Mouse (Mus musculus) intestine, embryonic 15.5 days (tissue): ENCODE data around the gene Ccdc157. TPM values are rescaled to one million over a fixed set of nuclear protein-coding genes. Genes with fewer than 3 reads are reported as not detected.

Source experiments
- ATAC-seq: fragments of 200-750 bp; cut with Nextera tagmentation; 2 replicates; pipeline ENCODE4 v1.8.0; 2017; ENCODE audit warnings: moderate TSS enrichment, moderate library complexity
- H3K27ac ChIP-seq: fragments of 300-500 bp; sonication (generic); 2 replicates; pipeline ENCODE4 v1.5.1; 2015; ENCODE audit warnings: mild to moderate bottlenecking, inconsistent platforms
- H3K27me3 ChIP-seq: fragments of 300-500 bp; sonication (generic); replicated peaks from 2 replicates; pipeline ENCODE4 v1.6.1; 2015; ENCODE audit warnings: inconsistent platforms
- H3K36me3 ChIP-seq: fragments of 300-500 bp; sonication (generic); 2 replicates; pipeline ENCODE4 v1.6.1; 2015; ENCODE audit warnings: inconsistent platforms
- H3K4me1 ChIP-seq: fragments of 300-500 bp; sonication (generic); replicated peaks from 2 replicates; pipeline ENCODE4 v1.6.1; 2015; ENCODE audit warnings: inconsistent platforms
- H3K4me2 ChIP-seq: fragments of 300-500 bp; sonication (generic); replicated peaks from 2 replicates; pipeline ENCODE4 v1.6.1; 2015; ENCODE audit warnings: mild to moderate bottlenecking, inconsistent platforms
- H3K4me3 ChIP-seq: fragments of 300-500 bp; sonication (generic); replicated peaks from 2 replicates; pipeline ENCODE4 v1.5.1; 2015; ENCODE audit warnings: inconsistent platforms
- H3K9ac ChIP-seq: fragments of 300-500 bp; sonication (generic); 2 replicates; pipeline ENCODE4 v1.6.1; 2015; ENCODE audit warnings: inconsistent platforms
- H3K9me3 ChIP-seq: fragments of 300-500 bp; sonication (generic); 2 replicates; pipeline ENCODE4 v1.6.1; 2016; ENCODE audit warnings: inconsistent platforms
- WGBS: fragments of 180-500 bp; shearing (Covaris S2); methylation state at CpG from one replicate; pipeline ENCODE4 v1.1.7; 2015; 5-methylcytosine and 5-hydroxymethylcytosine counted together
- polyA plus RNA-seq: library from polyadenylated mRNA; unstranded; fragments of >200 nt; fragmentation: Nextera tagmentation; extraction: Ambion mirVana; gene quantifications from 2 replicates; pipeline ENCODE4 v1.2.1, GENCODE M21; 2015

Gene Ccdc157
- polyA plus RNA-seq, 1 experiment from 2014 or later, result 3.8 TPM

GRCm38 (mm10) chr11:4174586-4174985 lies 14.5 kb upstream of the Ccdc157 start:
- Histone ChIP-seq H3K4me3 (no peak overlapping the region), H3K4me1 (no peaks in the 10 kb centered on the region), H3K27me3 (no peaks in the 10 kb centered on the region), H3K36me3 (peaks cover 79% of the 10 kb centered on the region), H3K9me3 (no peaks in the 10 kb centered on the region), H3K9ac (no peak overlapping the region), H3K27ac (no peak overlapping the region), H3K4me2 (no peak overlapping the region)
- whole genome bisulfite sequencing, result 80% methylated on average over 5 of the region's 5 CpGs
- no peak for ATAC-seq

GRCm38 (mm10) chr11:4166467-4167090 lies 6.5 kb upstream of the Ccdc157 start:
- Histone ChIP-seq H3K4me3 (no peak overlapping the region), H3K27ac (no peak overlapping the region), H3K4me1 (peaks cover 2% of the 10 kb centered on the region), H3K4me2 (no peak overlapping the region), H3K36me3 (peaks cover 48% of the 10 kb centered on the region), H3K9me3 (no peaks in the 10 kb centered on the region), H3K27me3 (no peaks in the 10 kb centered on the region), H3K9ac (no peak overlapping the region)
- WGBS, result 78% methylated on average over 7 of the region's 7 CpGs
- no peak for ATAC-seq

- no peaks in the 10 kb centered on the region for H3K27me3 ChIP-seq
- H3K4me3 ChIP-seq, result no peak overlapping the region
- WGBS, result 85% methylated on average over 2 of the region's 2 CpGs
- ATAC-seq, result no peak
- H3K36me3 ChIP-seq, result peaks cover 36% of the 10 kb centered on the region
- H3K9me3 ChIP-seq, result no peaks in the 10 kb centered on the region
- H3K9ac ChIP-seq, result no peak overlapping the region
- peaks cover 13% of the 10 kb centered on the region for H3K4me1 ChIP-seq
- H3K27ac ChIP-seq, result no peak overlapping the region
- no peak overlapping the region for H3K4me2 ChIP-seq
Observed at GRCm38 (mm10) chr11:4164701-4165100, 4.6 kb upstream of the Ccdc157 start.

GRCm38 (mm10) chr11:4160758-4161480 lies 826 bp upstream of the Ccdc157 start:
- H3K36me3 ChIP-seq, result peaks cover 15% of the 10 kb centered on the region; the same call in 1 of the 2 replicates
- 5% methylated on average over 15 of the region's 15 CpGs for WGBS
- no peak for ATAC-seq

GRCm38 (mm10) chr11:4158676-4159075 lies 1.4 kb downstream of the Ccdc157 start:
- Histone ChIP-seq H3K9ac (no peak overlapping the region), H3K36me3 (0 out of 2 replicates have a peak, but pooled peaks cover 7% of the 10 kb centered on the region), H3K4me2 (no peak overlapping the region), H3K27me3 (no peaks in the 10 kb centered on the region), H3K4me3 (no peak overlapping the region), H3K9me3 (no peaks in the 10 kb centered on the region), H3K27ac (no peak overlapping the region), H3K4me1 (peaks cover 16% of the 10 kb centered on the region)
- ATAC-seq, result no peak
- WGBS, result 83% methylated on average over 3 of the region's 3 CpGs

More at GRCm38 (mm10) chr11:4160758-4161480, 826 bp upstream of the Ccdc157 start:
- Histone ChIP-seq H3K27me3 (no peaks in the 10 kb centered on the region), H3K9me3 (no peaks in the 10 kb centered on the region), H3K4me2 (peak overlapping the region; percentile 82), H3K4me1 (peaks cover 16% of the 10 kb centered on the region), H3K27ac (peak overlapping the region; percentile 82; the same call in 1 of the 2 replicates), H3K4me3 (peak overlapping the region; percentile 76), H3K9ac (peak overlapping the region; percentile 81)

GRCm38 (mm10) chr11:4155641-4156040 lies 4.5 kb downstream of the Ccdc157 start:
- Histone ChIP-seq H3K4me2 (no peak overlapping the region), H3K27ac (no peak overlapping the region), H3K4me3 (no peak overlapping the region), H3K4me1 (peaks cover 7% of the 10 kb centered on the region; the same call in 1 of the 2 replicates), H3K9ac (no peak overlapping the region), H3K9me3 (no peaks in the 10 kb centered on the region), H3K27me3 (no peaks in the 10 kb centered on the region), H3K36me3 (no peaks in the 10 kb centered on the region)
- no peak for ATAC-seq
- WGBS, result 65% methylated on average over 5 of the region's 5 CpGs

GRCm38 (mm10) chr11:4153694-4154093 lies 6.4 kb downstream of the Ccdc157 start:
- WGBS, result 87% methylated on average over 7 of the region's 7 CpGs
- no peak overlapping the region for H3K9ac ChIP-seq
- no peaks in the 10 kb centered on the region for H3K9me3 ChIP-seq
- H3K4me2 ChIP-seq, result no peak overlapping the region
- no peaks in the 10 kb centered on the region for H3K4me1 ChIP-seq
- no peaks in the 10 kb centered on the region for H3K27me3 ChIP-seq
- H3K36me3 ChIP-seq, result no peaks in the 10 kb centered on the region
- no peak for ATAC-seq
- no peak overlapping the region for H3K27ac ChIP-seq
- H3K4me3 ChIP-seq, result no peak overlapping the region

- no peak for ATAC-seq
- 90% methylated on average over 6 of the region's 6 CpGs for WGBS
- Histone ChIP-seq H3K4me1 (no peaks in the 10 kb centered on the region), H3K27ac (no peak overlapping the region), H3K4me2 (no peak overlapping the region), H3K36me3 (no peaks in the 10 kb centered on the region; the same call in 1 of the 2 replicates), H3K27me3 (no peaks in the 10 kb centered on the region), H3K4me3 (no peak overlapping the region), H3K9me3 (no peaks in the 10 kb centered on the region), H3K9ac (no peak overlapping the region)
Observed at GRCm38 (mm10) chr11:4149886-4150285, 10.2 kb downstream of the Ccdc157 start.

GRCm38 (mm10) chr11:4148536-4149156 lies 11.4 kb downstream of the Ccdc157 start:
- ATAC-seq, result no peak
- 87% methylated on average over 9 of the region's 9 CpGs for whole genome bisulfite sequencing
- H3K4me3 ChIP-seq, result no peak overlapping the region
- no peaks in the 10 kb centered on the region for H3K27me3 ChIP-seq
- H3K9me3 ChIP-seq, result no peaks in the 10 kb centered on the region
- no peaks in the 10 kb centered on the region; the same call in 1 of the 2 replicates for H3K36me3 ChIP-seq
- no peak overlapping the region for H3K27ac ChIP-seq
- H3K9ac ChIP-seq, result no peak overlapping the region
- no peak overlapping the region for H3K4me2 ChIP-seq
- H3K4me1 ChIP-seq, result no peaks in the 10 kb centered on the region

- WGBS, result 86% methylated on average over 5 of the region's 5 CpGs
- no peak overlapping the region for H3K4me2 ChIP-seq
- ATAC-seq, result no peak
- no peak overlapping the region for H3K9ac ChIP-seq
- no peak overlapping the region for H3K4me3 ChIP-seq
- H3K27me3 ChIP-seq, result no peaks in the 10 kb centered on the region
- H3K27ac ChIP-seq, result no peak overlapping the region
- H3K9me3 ChIP-seq, result no peaks in the 10 kb centered on the region
- H3K36me3 ChIP-seq, result peaks cover 4% of the 10 kb centered on the region
- H3K4me1 ChIP-seq, result no peaks in the 10 kb centered on the region
Observed at GRCm38 (mm10) chr11:4148120-4148519, 12.0 kb downstream of the Ccdc157 start.

- 89% methylated on average over 10 of the region's 10 CpGs for WGBS
- H3K27me3 ChIP-seq, result no peaks in the 10 kb centered on the region
Observed at GRCm38 (mm10) chr11:4147098-4147497, 13.0 kb downstream of the Ccdc157 start.

GRCm38 (mm10) chr11:4146381-4146780 lies 13.7 kb downstream of the Ccdc157 start:
- Histone ChIP-seq H3K27me3 (no peaks in the 10 kb centered on the region), H3K4me3 (no peak overlapping the region), H3K4me1 (no peaks in the 10 kb centered on the region), H3K9ac (no peak overlapping the region), H3K4me2 (no peak overlapping the region), H3K9me3 (no peaks in the 10 kb centered on the region), H3K27ac (no peak overlapping the region), H3K36me3 (peaks cover 12% of the 10 kb centered on the region)
- WGBS, result 77% methylated on average over 6 of the region's 6 CpGs
- no peak for ATAC-seq

More at GRCm38 (mm10) chr11:4147098-4147497, 13.0 kb downstream of the Ccdc157 start:
- no peak overlapping the region for H3K4me3 ChIP-seq
- H3K27ac ChIP-seq, result no peak overlapping the region
- no peaks in the 10 kb centered on the region for H3K4me1 ChIP-seq
- no peak for ATAC-seq
- H3K36me3 ChIP-seq, result peaks cover 7% of the 10 kb centered on the region
- no peak overlapping the region for H3K9ac ChIP-seq
- H3K4me2 ChIP-seq, result no peak overlapping the region
- H3K9me3 ChIP-seq, result no peaks in the 10 kb centered on the region
